16 mouse cellular contexts compared by ENCODE assay signal in the genomic region with DNA sequence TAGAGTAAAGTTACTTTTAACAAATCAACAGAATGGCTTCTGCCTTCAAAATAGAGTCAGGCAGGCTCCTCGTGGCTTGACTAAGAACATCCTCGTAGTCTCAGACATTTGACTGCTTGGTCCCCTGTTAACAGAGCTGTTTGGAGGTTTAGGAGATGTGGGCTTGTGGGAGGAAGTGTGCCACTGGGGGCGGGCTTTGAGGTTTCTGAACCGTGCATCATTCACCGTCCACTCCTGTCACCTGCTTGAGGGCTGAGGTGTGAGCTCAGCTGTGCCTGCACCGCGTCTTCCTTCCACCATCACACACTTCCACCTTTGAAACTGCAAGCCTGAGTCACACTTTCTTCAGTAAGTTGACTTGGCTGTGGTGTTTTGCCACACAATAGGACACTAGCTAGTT. TPM values are rescaled to one million over a fixed set of nuclear protein-coding genes. Genes with fewer than 3 reads are reported as not detected.
A peak's percentile ranks its signal among the peaks of the same experiment; 100 is the strongest.
DNase-seq lines count a peak whose midpoint lies in the region; ATAC-seq lines count a peak whose summit lies in the region.
"Had no signal": no experiment of that assay in that cellular context is flagged by ENCODE, and none has a peak within 500 bp of the region (broad histone marks: within the 10 kb centered on the region; RNA-seq: fewer than 3 reads in every experiment).

No protein-coding gene starts in this region.

- WGBS in liver, embryonic 12.5 days (ENCODE audit: insufficient replicate concordance): 34% methylated on average over 7 of the region's 7 CpGs

- H3K4me3 ChIP-seq in liver, embryonic 12.5 days: no peak overlapping the region
- H3K4me3 ChIP-seq: erythroblast, embryonic 14.5 days; heart, embryonic 15.5 days; stomach, embryonic 15.5 days had no signal

- no peaks in the 10 kb centered on the region for H3K36me3 ChIP-seq in liver, embryonic 12.5 days
- H3K36me3 ChIP-seq: heart, embryonic 15.5 days; stomach, embryonic 15.5 days had no signal

- H3K9ac ChIP-seq in liver, embryonic 12.5 days: no peak overlapping the region
- H3K9ac ChIP-seq: heart, embryonic 15.5 days; liver, embryonic 14.5 days; stomach, embryonic 15.5 days had no signal

- DNase-seq in A20 (ENCODE audit: low read depth, low spot score): peak; percentile 48
- peak; percentile 87 for DNase-seq in CD4-positive, CD25-positive, alpha-beta regulatory T cell, adult 2 months (ENCODE audit: low read depth, low spot score)
- peak; percentile 45 for DNase-seq in lung, postnatal 36 days
- DNase-seq in spleen, postnatal 36 days (ENCODE audit: low spot score in 2 of 2): peak; percentile 90
- DNase-seq in kidney, adult 8-10 months: no peak
- no peak for DNase-seq in cerebellum, adult 18-20 months
- DNase-seq: cerebellum, postnatal 25 days; kidney, adult 11 months; layer of hippocampus, postnatal 36 days had no signal

- no peaks in the 10 kb centered on the region for H3K9me3 ChIP-seq in liver, embryonic 12.5 days (replicated peaks)
- H3K9me3 ChIP-seq: heart, embryonic 15.5 days; stomach, embryonic 15.5 days had no signal

- no peaks in the 10 kb centered on the region for H3K27me3 ChIP-seq in liver, embryonic 12.5 days (replicated peaks)
- H3K27me3 ChIP-seq: heart, embryonic 15.5 days; Patski; stomach, embryonic 15.5 days had no signal

- no peak for ATAC-seq in liver, embryonic 12.5 days
- ATAC-seq: midbrain, embryonic 16.5 days; Patski had no signal

- H3K4me2 ChIP-seq in liver, embryonic 12.5 days: no peak overlapping the region
- H3K4me2 ChIP-seq: heart, embryonic 15.5 days; stomach, embryonic 15.5 days had no signal

- no peak overlapping the region for H3K27ac ChIP-seq in liver, embryonic 12.5 days
- H3K27ac ChIP-seq: heart, embryonic 15.5 days; liver, embryonic 14.5 days; stomach, embryonic 15.5 days had no signal

- no peaks in the 10 kb centered on the region for H3K4me1 ChIP-seq in liver, embryonic 12.5 days
- H3K4me1 ChIP-seq: heart, embryonic 15.5 days; stomach, embryonic 15.5 days had no signal

RNA-seq across cellular contexts. Expression of a gene that starts 52.6 kb away (rescaled TPM):
- polyA plus RNA-seq in liver, embryonic 12.5 days (2016; fragmentation: Nextera tagmentation; extraction: Ambion mirVana): not detected in 2 replicates
- polyA plus RNA-seq: erythroblast, embryonic 14.5 days; heart, embryonic 15.5 days; liver, embryonic 14.5 days; midbrain, embryonic 16.5 days; Patski; stomach, embryonic 15.5 days had no signal

Comparison
In these comparisons a context has a peak if more than half of its experiments do, and no peak if none do; other contexts are left out.
1. DNase-seq: peak in A20 (single experiment), CD4-positive, CD25-positive, alpha-beta regulatory T cell, adult 2 months (single experiment), lung, postnatal 36 days (single experiment) and spleen, postnatal 36 days (2 of 2); none in kidney, adult 8-10 months (0 of 2) and cerebellum, adult 18-20 months (0 of 2).